Mouse (Mus musculus) liver, embryonic 14 days (tissue): ENCODE results near the gene Alppl2. TPM values are rescaled to one million over a fixed set of nuclear protein-coding genes. Genes with fewer than 3 reads are reported as not detected.

ENCODE experiments used
- polyA plus RNA-seq: library from polyadenylated mRNA; depleted of rRNA; stranded (reverse); fragments of >200 nt; gene quantifications from 2 replicates; pipeline ENCODE4 v1.2.3, GENCODE M21; 2012; rRNA removed

Gene Alppl2
- polyA plus RNA-seq: not detected in 2 replicates

GRCm38 (mm10) chr1:87089828-87090227 is at the start of gene Alppl2:
Alppl2 (minus strand) TSS chr1:87089928.

GRCm38 (mm10) chr1:87124673-87125072 is 34.9 kb upstream of the Alppl2 start, which contains the start of gene Akp3:
Akp3 (plus strand) TSS chr1:87124973.

GRCm38 (mm10) chr1:87101411-87101810 is 11.7 kb upstream of the Alppl2 start, which contains the start of gene Alpi:
Alpi (minus strand) TSS chr1:87101606.

Other genes starting within 250 kb of the Alppl2 start
- gene Alpi, start 11.7 kb upstream of the Alppl2 start, polyA plus RNA-seq: not detected in 2 replicates
- not detected in 2 replicates for gene Akp3, start 35.0 kb upstream of the Alppl2 start, polyA plus RNA-seq
- gene Ecel1, start 66.6 kb upstream of the Alppl2 start, polyA plus RNA-seq: 0.03 TPM in 1 of 2 replicates, not detected in the other
- gene Prss56, start 93.4 kb upstream of the Alppl2 start, polyA plus RNA-seq: not detected in 2 replicates
- 0.01 and 0.21 TPM in 2 replicates for gene Chrnd, start 100.7 kb upstream of the Alppl2 start, polyA plus RNA-seq
- gene Chrng, start 114.7 kb upstream of the Alppl2 start, polyA plus RNA-seq: 0.88 TPM in 1 of 2 replicates, not detected in the other
- 35.8 and 38.3 TPM in 2 replicates for gene Eif4e2, start 124.0 kb upstream of the Alppl2 start, polyA plus RNA-seq
- not detected in 2 replicates for gene Efhd1, start 174.4 kb upstream of the Alppl2 start, polyA plus RNA-seq
- 18.5 and 19.0 TPM in 2 replicates for gene Gigyf2, start 237.1 kb upstream of the Alppl2 start, polyA plus RNA-seq